Mouse (Mus musculus) adrenal gland, adult 8-10 months (tissue): ENCODE measurements at regions not wholly inside any gene's neighbourhood (a gene's known extent, or its start where the extent isn't known, plus 50 kb on each side); places are given as distances from the start of the nearest gene placed in this dataset.

ENCODE experiments used
- DNase-seq: peaks from one replicate; pipeline ENCODE4 v3.0.0; 2022

GRCm38 (mm10) chrX:99215931-99216330, 80.0 kb downstream of the Efnb1 start:
- DNase-seq: no peak

- no peak for DNase-seq
Observed at GRCm38 (mm10) chrX:99215111-99215510, 79.2 kb downstream of the Efnb1 start.

GRCm38 (mm10) chrX:99213565-99214153, 77.7 kb downstream of the Efnb1 start:
- no peak for DNase-seq

- no peak for DNase-seq
Observed at GRCm38 (mm10) chrX:99204077-99204476, 68.1 kb downstream of the Efnb1 start.

GRCm38 (mm10) chrX:99201081-99201480, 65.2 kb downstream of the Efnb1 start:
- DNase-seq: no peak

GRCm38 (mm10) chrX:99199669-99200068, 63.7 kb downstream of the Efnb1 start:
- DNase-seq: no peak

- DNase-seq: peak; percentile 74
Observed at GRCm38 (mm10) chrX:99198961-99199631, 63.2 kb downstream of the Efnb1 start.
